Mouse (Mus musculus) lung, postnatal 36 days (tissue): ENCODE measurements around the gene Celf3.

ENCODE experiments used
- DNase-seq: peaks from one replicate; pipeline ENCODE4 v3.0.0; 2022; ENCODE audit warnings: mixed read lengths

Gene Celf3

GRCm38 (mm10) chr3:94477981-94478422, at the start of gene Celf3:
Celf3 (plus strand) TSS chr3:94478295.
- no peak for DNase-seq

DNA sequence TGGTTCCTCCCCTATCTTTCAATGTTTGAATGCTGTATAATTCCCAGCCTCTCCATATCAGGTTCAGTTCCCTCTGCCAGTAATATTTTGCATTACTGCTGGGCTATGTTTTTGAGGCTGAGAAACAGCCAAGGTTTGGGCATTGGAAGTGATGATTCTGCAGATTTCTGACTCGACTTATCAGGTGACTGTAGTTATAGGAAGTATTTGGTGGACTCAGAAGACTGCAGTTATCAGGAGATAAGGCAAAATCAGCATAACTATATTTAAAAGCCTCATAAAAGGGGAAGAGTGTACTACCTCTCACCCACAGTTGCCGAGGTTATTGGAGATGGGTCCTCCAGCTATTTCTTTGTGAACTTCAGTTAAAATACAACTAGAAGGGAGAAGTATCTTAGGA, 47.1 kb upstream of the Celf3 start:
- DNase-seq: no peak

- DNase-seq: no peak
Observed at GRCm38 (mm10) chr3:94434305-94434704, 43.8 kb upstream of the Celf3 start.

DNA sequence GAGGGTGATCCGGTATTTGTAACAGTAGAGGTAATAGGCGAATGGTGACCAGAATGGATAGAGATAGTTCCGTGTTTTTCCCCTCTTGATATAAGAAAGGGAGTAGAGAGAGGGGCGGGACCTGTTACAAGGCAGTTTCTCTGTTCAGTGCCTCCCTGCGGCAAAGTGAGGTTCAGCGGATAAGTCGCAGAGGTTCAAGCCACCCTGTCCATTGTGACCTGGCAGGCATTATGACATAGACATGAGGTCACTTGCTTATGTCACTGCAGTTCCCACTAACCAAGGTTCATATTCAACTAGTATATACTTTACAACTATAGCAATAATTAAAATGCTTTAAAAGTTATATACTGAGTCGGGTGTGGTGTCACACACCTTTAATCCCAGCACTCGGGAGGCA, 41.7 kb upstream of the Celf3 start:
- DNase-seq: no peak

- DNase-seq: peak; percentile 39
Observed at GRCm38 (mm10) chr3:94441182-94441581, 36.9 kb upstream of the Celf3 start.

GRCm38 (mm10) chr3:94442951-94443596, 35.0 kb upstream of the Celf3 start, which contains the start of gene Mrpl9:
Mrpl9 (plus strand) TSS chr3:94443318.
- DNase-seq: peak; percentile 95

DNA sequence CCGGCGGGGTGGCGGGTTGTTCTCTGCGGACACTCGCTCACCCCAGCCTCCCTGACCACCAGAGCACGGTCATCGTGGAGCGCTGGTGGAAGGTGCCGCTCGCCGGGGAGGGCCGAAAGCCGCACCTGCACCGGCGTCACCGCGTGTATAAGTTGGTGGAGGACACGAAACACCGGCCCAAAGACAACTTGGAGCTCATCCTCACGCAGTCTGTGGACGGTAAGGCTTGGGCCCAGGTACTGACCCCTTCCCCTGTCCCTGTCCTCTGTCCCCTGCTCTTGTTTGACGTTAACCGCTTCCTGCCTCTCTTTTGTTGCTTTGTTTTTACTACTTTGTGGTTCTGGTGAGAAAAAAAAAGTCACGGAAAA, 34.5 kb upstream of the Celf3 start, which contains the start of gene Oaz3:
Gene Oaz3 (minus strand): TSS at position 319 of the 368 bp plus-strand sequence.
- no peak for DNase-seq

- no peak for DNase-seq
Observed at GRCm38 (mm10) chr3:94449377-94449776, 28.7 kb upstream of the Celf3 start.

DNA sequence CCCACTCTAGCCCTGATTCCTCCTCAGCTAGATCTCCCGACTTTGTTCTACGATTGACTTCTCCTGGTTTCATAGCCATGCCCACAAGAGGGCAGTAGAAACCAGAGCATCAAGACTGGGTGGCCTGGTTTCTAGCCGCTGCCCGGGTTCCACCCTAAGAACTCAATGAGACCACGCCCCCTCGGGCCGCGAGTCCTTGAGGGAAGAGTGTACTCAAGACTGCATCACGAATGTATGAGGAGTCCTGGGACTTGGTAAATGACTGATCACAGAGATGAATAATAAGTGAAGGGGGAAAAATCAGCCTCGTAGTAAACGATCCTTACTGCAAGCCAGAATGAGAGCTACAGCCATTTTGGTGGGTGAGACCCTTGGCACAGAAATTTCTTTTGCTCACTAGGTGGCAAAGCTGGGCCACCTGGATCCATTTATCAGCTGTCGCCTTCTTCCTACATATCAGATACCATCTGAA, 21.5 kb upstream of the Celf3 start:
- peak; percentile 93 for DNase-seq

GRCm38 (mm10) chr3:94457055-94457454, 21.0 kb upstream of the Celf3 start:
- no peak for DNase-seq

DNA sequence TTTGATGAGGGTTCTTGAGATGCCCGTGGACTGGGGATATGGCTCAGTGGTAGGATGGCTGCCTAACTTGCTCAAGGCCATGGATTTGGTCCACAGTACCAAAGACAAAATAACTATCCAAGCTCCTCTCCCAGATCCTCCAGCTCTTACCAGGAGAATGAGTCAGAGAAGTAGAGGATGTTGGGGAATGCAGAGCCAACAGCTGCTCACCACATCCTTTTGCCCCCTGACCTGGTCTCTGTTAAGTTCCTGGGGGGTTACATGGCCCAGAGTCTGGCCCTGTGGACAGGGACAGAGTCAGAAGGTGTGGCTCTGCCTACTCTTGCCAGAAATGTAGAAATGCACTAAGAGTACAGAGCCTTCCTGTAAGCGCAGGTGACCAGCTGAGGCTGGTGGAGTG, 18.3 kb upstream of the Celf3 start:
- no peak for DNase-seq

DNA sequence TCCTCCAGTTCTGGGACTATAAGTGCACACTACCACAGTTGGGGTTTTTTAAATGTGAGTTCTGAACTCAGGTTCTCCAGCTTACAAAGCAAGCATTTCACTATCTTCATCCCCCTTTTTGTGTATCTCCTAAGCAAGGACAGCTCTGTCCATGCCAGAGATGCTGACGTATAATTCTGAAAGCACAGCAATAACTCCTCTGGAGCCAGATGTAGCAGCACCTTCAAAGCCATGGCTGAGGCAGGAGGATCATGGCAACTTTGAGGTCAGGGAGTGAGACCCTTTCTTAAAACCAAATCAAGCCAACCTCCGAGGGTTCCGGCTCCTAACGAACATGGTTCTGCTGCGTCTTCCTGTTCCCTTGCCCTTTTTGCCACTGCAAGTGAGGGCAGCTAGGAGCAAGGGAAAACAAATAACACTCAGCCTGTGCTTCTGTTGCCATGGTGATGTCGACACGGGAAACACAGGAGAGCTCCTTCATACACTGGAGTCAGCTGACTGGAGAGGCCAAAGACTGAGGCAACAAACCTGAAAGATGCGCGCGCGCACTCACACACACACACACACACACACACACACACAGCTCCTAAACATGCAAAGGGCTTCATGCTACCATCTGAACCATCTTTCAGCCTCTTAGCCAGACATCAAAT, 14.0 kb upstream of the Celf3 start:
- DNase-seq: peak; percentile 84

GRCm38 (mm10) chr3:94465632-94466430, 12.3 kb upstream of the Celf3 start:
- DNase-seq: no peak

- DNase-seq: peak; percentile 7
Observed at GRCm38 (mm10) chr3:94468931-94469330, 9.2 kb upstream of the Celf3 start.

GRCm38 (mm10) chr3:94472447-94473114, 5.5 kb upstream of the Celf3 start:
- peak; percentile 62 for DNase-seq

DNA sequence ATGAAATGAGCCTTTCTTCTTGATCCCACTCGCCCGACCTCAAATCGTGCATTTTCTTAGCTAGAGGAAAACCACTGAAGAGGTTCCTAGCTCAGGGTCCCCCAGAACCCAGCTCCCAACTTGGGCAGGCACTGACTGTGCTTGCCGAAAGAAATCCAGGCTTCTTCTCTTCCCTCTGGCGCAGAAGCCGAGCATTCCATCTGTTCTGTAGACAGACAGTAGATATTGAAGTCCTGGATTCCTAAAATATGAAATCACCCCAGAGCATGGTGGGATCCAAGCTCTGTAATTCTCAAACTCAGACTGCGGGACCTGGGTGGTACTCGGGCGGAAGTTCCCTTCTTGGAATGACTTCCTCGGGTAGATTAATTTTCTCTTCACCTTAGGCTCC, 5.0 kb upstream of the Celf3 start:
- no peak for DNase-seq

GRCm38 (mm10) chr3:94473567-94474232, 4.4 kb upstream of the Celf3 start:
- DNase-seq: no peak

DNA sequence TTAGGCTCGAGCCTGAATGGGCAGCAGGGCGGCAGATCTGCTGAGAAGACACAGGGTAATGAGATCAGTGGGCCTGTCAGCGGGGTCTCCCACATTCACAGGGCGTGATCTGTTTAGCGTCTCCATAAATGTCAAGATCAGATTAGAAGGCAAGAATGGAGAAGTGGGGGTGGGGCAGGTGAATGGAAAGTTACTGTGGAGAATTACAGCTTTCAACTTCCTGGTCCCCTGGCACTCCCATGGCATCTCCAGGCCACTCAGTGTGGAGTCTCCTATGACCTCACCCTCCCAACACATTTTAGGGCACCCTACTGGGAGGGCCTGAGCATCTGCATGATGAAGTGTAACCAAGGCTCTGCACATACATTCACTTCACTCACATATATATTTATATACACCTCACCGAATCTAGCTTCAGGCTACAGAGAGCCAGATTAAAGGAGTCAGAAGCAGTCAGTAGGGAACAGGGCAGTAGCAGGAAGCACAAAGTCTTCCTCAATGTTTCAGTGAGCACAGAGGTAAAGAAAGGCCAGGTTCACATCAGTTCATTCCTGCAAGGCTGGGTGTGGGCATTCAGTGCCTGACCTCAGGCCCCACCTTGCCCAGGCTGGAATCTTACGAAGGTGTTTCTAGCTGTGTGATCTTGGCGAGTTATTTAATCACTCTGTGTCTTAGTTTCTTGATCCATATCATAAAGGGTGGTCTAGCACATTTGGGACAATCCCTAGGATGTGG, 1.6 kb upstream of the Celf3 start:
- peak; percentile 36 for DNase-seq

- no peak for DNase-seq
Observed at GRCm38 (mm10) chr3:94477444-94477843, 651 bp upstream of the Celf3 start.

DNA sequence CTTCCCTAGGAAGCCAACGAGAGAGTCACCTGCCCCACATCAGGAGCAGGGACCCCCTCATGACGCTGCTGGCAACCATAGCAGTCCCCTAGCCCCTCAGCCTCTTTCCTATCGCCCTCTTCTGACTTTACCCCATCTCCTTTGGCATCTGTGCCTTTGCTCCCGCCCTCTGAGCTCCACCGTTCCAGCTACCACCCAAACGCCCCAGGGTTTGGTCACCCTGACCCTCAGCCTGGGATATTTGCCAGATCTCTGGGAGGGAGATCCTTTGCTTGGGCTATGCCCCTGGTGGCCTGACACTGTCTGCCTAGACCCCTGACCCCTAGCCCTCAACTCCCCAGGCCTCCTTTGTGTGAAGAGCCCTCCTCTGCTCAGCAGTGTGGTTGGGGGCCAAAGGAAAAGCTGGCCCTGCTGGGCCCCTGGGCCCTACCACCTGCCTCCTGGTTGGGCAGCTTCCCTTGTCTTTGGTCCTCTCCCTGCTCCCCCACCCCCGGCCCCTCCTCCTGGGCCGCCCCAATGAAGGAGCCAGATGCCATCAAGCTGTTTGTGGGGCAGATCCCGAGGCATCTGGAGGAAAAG, 585 bp downstream of the Celf3 start:
- no peak for DNase-seq

GRCm38 (mm10) chr3:94479564-94479963, 1.5 kb downstream of the Celf3 start:
- no peak for DNase-seq
